Mouse (Mus musculus): ENCODE data around the gene Map3k6. TPM values are rescaled to one million over a fixed set of nuclear protein-coding genes. Genes with fewer than 3 reads are reported as not detected.

Gene Map3k6
- polyA plus RNA-seq, 1 experiment from 2014 or later: 8.6 TPM

DNA sequence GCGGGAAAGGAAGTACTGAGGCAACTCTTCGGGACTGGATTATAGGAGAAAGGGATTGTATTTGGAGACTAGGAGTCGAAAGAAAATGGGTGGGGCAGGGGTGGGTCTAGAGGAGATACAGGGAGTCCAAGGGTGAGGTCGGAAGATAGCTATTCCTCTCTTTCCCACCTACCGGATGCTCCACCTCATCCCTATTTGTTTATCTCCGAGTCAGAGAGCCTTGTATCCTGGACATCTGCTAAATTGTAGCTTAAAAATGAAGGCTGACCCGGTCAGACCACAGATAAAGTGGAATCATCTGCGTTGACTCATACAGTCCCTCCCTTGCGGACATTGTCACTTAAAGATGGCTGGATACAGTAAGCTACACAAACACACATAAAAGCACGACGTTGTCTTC is 1.3 kb downstream of the Map3k6 start:
- Histone ChIP-seq H3K4me3 (replicated peaks) (peak overlapping the region; percentile 63), H3K4me1 (peaks cover 15% of the 10 kb centered on the region; the same call in 1 of the 2 replicates), H3K4me2 (peak overlapping the region; percentile 97), H3K36me3 (no peaks in the 10 kb centered on the region), H3K27me3 (replicated peaks) (peaks cover 11% of the 10 kb centered on the region; the same call in 1 of the 2 replicates), H3K9me3 (no peaks in the 10 kb centered on the region), H3K27ac (no peak overlapping the region; the same call in 1 of the 2 replicates), H3K9ac (no peak overlapping the region)
- no peak for ATAC-seq (ENCODE audit: insufficient read depth, low FRiP score, low read depth)
- 27% methylated on average over 11 of the region's 11 CpGs for WGBS

DNA sequence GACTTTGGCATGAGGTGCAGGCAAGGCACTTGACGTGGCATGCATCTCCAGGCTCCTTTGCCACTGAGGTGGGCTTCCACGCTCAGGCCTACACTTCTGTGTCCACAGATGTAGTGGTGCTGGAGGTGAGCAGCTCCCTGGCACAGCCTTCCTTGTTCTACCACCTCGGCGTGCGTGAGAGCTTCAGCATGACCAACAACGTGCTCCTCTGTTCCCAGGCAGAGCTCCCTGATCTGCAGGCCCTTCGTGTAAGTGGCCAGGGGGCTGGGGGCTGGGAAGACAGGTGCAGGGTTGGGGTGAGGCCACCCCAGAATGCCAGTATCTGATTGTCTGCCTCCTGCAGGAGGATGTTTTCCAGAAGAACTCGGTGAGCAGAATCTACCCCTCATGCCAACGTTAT is 2.1 kb downstream of the Map3k6 start:
- Histone ChIP-seq H3K9ac (no peak overlapping the region), H3K27ac (no peak overlapping the region), H3K27me3 (replicated peaks) (peaks cover 15% of the 10 kb centered on the region; the same call in 1 of the 2 replicates), H3K4me1 (peaks cover 18% of the 10 kb centered on the region; the same call in 1 of the 2 replicates), H3K4me2 (no peak overlapping the region), H3K4me3 (replicated peaks) (no peak overlapping the region), H3K9me3 (no peaks in the 10 kb centered on the region), H3K36me3 (no peaks in the 10 kb centered on the region)
- ATAC-seq (ENCODE audit: insufficient read depth, low FRiP score, low read depth): no peak
- WGBS: 65% methylated on average over 9 of the region's 9 CpGs

GRCm38 (mm10) chr4:133243538-133243937 is 2.9 kb downstream of the Map3k6 start:
- ATAC-seq (ENCODE audit: insufficient read depth, low FRiP score, low read depth): no peak
- no peak overlapping the region for H3K4me3 ChIP-seq (replicated peaks)
- H3K9ac ChIP-seq: no peak overlapping the region
- H3K36me3 ChIP-seq: no peaks in the 10 kb centered on the region
- no peak overlapping the region for H3K4me2 ChIP-seq
- H3K9me3 ChIP-seq: no peaks in the 10 kb centered on the region
- no peak overlapping the region for H3K27ac ChIP-seq
- WGBS: 23% methylated on average over 13 of the region's 13 CpGs
- H3K27me3 ChIP-seq (replicated peaks): peaks cover 23% of the 10 kb centered on the region
- H3K4me1 ChIP-seq: peaks cover 18% of the 10 kb centered on the region; the same call in 1 of the 2 replicates

- Histone ChIP-seq H3K9ac (no peak overlapping the region), H3K4me1 (peaks cover 18% of the 10 kb centered on the region; the same call in 1 of the 2 replicates), H3K9me3 (no peaks in the 10 kb centered on the region), H3K27ac (no peak overlapping the region), H3K4me3 (replicated peaks) (no peak overlapping the region), H3K36me3 (no peaks in the 10 kb centered on the region), H3K27me3 (replicated peaks) (peaks cover 23% of the 10 kb centered on the region), H3K4me2 (no peak overlapping the region)
- no peak for ATAC-seq (ENCODE audit: insufficient read depth, low FRiP score, low read depth)
- WGBS: 81% methylated on average over 1 of the region's 1 CpGs
These were observed 3.7 kb downstream of the Map3k6 start for GRCm38 (mm10) chr4:133244289-133244688.

DNA sequence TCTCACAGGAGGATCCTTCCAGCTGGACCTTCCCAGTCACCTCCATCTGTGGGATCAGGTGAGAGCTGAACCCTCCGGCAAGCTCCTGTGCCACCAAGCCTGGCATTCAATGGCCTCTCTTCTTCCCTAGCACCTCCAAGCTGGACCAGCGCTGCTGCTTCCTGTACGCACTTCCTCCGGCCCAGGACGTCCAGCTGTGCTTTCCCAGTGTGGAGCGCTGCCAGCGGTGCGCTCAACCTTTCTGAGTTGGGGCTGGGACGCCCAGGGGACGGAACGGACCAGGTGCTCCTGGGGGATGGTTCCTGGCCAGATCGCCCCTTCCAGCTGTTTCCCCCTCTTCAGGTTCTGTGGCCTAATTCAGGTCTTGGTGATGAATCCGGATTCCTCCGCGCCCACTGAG is 6.5 kb downstream of the Map3k6 start:
- 27% methylated on average over 15 of the region's 15 CpGs for WGBS
- H3K27me3 ChIP-seq (replicated peaks): peaks cover 48% of the 10 kb centered on the region
- no peaks in the 10 kb centered on the region for H3K36me3 ChIP-seq
- no peak overlapping the region for H3K4me2 ChIP-seq
- no peak for ATAC-seq (ENCODE audit: insufficient read depth, low FRiP score, low read depth)
- no peak overlapping the region for H3K4me3 ChIP-seq (replicated peaks)
- no peaks in the 10 kb centered on the region for H3K9me3 ChIP-seq
- H3K27ac ChIP-seq: no peak overlapping the region
- no peak overlapping the region for H3K9ac ChIP-seq
- peaks cover 14% of the 10 kb centered on the region; the same call in 1 of the 2 replicates for H3K4me1 ChIP-seq

- H3K9me3 ChIP-seq: no peaks in the 10 kb centered on the region
- no peak overlapping the region for H3K27ac ChIP-seq
- ATAC-seq (ENCODE audit: insufficient read depth, low FRiP score, low read depth): peak; percentile 69; the same call in 1 of the 2 replicates
- H3K36me3 ChIP-seq: no peaks in the 10 kb centered on the region
- no peak overlapping the region for H3K9ac ChIP-seq
- 66% methylated on average over 13 of the region's 13 CpGs for WGBS
- H3K4me2 ChIP-seq: no peak overlapping the region
- H3K4me1 ChIP-seq: peaks cover 12% of the 10 kb centered on the region; the same call in 1 of the 2 replicates
- H3K4me3 ChIP-seq (replicated peaks): no peak overlapping the region
- peaks cover 40% of the 10 kb centered on the region for H3K27me3 ChIP-seq (replicated peaks)
These were observed 7.3 kb downstream of the Map3k6 start for GRCm38 (mm10) chr4:133247806-133248449.

DNA sequence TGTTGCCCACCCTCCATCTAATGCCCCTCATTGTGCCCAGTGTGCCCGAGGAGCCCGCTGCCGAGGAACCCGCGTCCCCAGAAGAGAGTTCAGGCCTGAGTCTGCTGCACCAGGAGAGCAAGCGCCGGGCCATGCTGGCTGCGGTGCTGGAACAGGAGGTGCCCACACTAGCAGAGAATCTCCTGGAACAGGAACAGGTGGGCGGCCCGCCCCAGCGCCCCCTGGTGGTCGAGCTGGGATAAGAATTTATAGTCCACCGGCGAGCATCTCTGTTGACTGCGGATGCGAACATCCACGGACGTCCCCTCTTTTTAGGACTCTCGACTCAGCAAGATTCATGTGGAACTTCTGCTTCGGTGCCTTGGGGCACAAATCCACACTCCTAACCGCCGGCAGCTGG is 10.0 kb downstream of the Map3k6 start:
- no peaks in the 10 kb centered on the region for H3K36me3 ChIP-seq
- no peak overlapping the region for H3K27ac ChIP-seq
- H3K9me3 ChIP-seq: no peaks in the 10 kb centered on the region
- ATAC-seq (ENCODE audit: insufficient read depth, low FRiP score, low read depth): no peak; the same call in 1 of the 2 replicates
- H3K4me1 ChIP-seq: peaks cover 10% of the 10 kb centered on the region; the same call in 1 of the 2 replicates
- H3K4me2 ChIP-seq: peak overlapping the region; percentile 78
- H3K9ac ChIP-seq: no peak overlapping the region
- H3K4me3 ChIP-seq (replicated peaks): peak overlapping the region; percentile 38
- WGBS: 5% methylated on average over 22 of the region's 22 CpGs
- H3K27me3 ChIP-seq (replicated peaks): peaks cover 36% of the 10 kb centered on the region

DNA sequence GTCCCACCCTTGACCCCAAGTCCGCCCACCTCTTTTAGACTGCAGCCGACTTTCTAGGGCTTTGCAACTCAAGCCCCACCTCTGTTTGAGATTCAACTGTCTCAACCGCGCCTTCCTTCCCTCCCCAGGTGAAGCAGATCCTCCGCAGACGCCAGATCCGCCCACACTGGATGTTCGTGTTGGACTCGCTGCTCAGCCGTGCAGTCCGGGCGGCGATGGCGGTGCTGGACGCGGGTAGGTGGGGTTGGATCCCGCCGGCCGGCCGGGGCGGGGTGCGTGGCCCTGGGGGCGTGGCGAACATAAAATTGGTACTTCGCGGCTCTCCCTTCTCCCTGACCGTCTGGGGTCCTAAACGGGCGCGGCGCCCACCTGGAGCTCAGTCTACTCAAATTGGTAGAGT is 10.6 kb downstream of the Map3k6 start:
- H3K27ac ChIP-seq: 0 out of 2 replicates have a peak overlapping the region, but pooled peaks have one; percentile 5
- ATAC-seq (ENCODE audit: insufficient read depth, low FRiP score, low read depth): no peak

GRCm38 (mm10) chr4:133252089-133252488 is 11.5 kb downstream of the Map3k6 start:
- WGBS: 50% methylated on average over 4 of the region's 4 CpGs
- Histone ChIP-seq H3K36me3 (no peaks in the 10 kb centered on the region), H3K9me3 (no peaks in the 10 kb centered on the region), H3K4me1 (peaks cover 14% of the 10 kb centered on the region), H3K27me3 (replicated peaks) (peaks cover 44% of the 10 kb centered on the region), H3K27ac (no peak overlapping the region), H3K4me2 (no peak overlapping the region), H3K9ac (no peak overlapping the region), H3K4me3 (replicated peaks) (no peak overlapping the region)
- ATAC-seq (ENCODE audit: insufficient read depth, low FRiP score, low read depth): no peak

More for the DNA sequence above, 10.6 kb downstream of the Map3k6 start:
- peaks cover 36% of the 10 kb centered on the region for H3K27me3 ChIP-seq (replicated peaks)
- peaks cover 10% of the 10 kb centered on the region; the same call in 1 of the 2 replicates for H3K4me1 ChIP-seq
- H3K36me3 ChIP-seq: no peaks in the 10 kb centered on the region
- peak overlapping the region; percentile 38 for H3K4me3 ChIP-seq (replicated peaks)
- WGBS: 7% methylated on average over 31 of the region's 31 CpGs
- H3K4me2 ChIP-seq: peak overlapping the region; percentile 78
- H3K9me3 ChIP-seq: no peaks in the 10 kb centered on the region
- no peak overlapping the region for H3K9ac ChIP-seq

DNA sequence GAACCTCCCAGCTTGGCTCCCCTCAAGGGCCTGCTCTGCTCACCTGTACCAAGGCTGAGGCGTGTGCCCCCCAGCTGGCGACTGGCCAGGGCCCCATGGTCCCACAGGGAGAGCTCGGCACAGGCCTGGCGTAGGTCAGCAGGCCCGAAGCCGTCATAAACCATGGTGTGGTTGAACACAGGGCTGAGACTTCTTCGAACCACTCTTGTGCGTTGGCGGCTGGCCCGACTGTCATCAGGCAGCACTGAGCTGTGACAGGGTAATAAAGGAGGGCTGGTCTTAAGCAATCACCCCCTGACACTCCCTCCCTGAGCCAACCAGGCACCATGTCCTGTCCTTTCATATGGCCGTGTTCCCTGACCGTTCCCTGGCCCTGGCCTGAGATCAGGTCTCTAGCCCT is 12.8 kb downstream of the Map3k6 start:
- no peak overlapping the region for H3K9ac ChIP-seq
- H3K4me2 ChIP-seq: no peak overlapping the region
- peaks cover 33% of the 10 kb centered on the region for H3K27me3 ChIP-seq (replicated peaks)
- no peak for ATAC-seq (ENCODE audit: insufficient read depth, low FRiP score, low read depth)
- H3K36me3 ChIP-seq: no peaks in the 10 kb centered on the region
- WGBS: 80% methylated on average over 12 of the region's 12 CpGs
- H3K9me3 ChIP-seq: no peaks in the 10 kb centered on the region
- H3K27ac ChIP-seq: no peak overlapping the region
- H3K4me3 ChIP-seq (replicated peaks): no peak overlapping the region
- H3K4me1 ChIP-seq: peaks cover 12% of the 10 kb centered on the region

DNA sequence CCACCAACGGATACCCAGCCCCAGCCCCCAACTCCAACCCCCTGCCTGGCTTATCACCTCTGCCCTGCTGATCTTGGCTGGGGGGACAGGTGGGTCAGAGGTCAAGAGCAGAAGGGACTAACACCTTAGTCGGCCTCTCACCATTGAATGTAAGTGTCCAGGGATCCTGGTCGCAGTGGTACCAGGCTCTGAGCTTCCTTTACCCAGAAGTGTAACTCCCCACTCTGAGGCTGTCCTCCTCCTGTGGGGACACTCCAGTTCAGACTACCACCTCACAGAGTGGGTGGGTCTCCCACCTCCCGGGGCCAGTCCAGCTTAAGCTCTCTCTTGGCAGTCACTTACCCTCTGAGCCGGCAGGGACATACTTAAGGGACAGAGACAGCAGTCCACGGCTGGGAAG is 14.8 kb downstream of the Map3k6 start:
- H3K4me3 ChIP-seq (replicated peaks): no peak overlapping the region
- no peak for ATAC-seq (ENCODE audit: insufficient read depth, low FRiP score, low read depth)
- no peaks in the 10 kb centered on the region for H3K36me3 ChIP-seq
- H3K9ac ChIP-seq: no peak overlapping the region
- H3K9me3 ChIP-seq: no peaks in the 10 kb centered on the region
- H3K4me2 ChIP-seq: no peak overlapping the region
- H3K4me1 ChIP-seq: peaks cover 12% of the 10 kb centered on the region
- peaks cover 24% of the 10 kb centered on the region for H3K27me3 ChIP-seq (replicated peaks)
- no peak overlapping the region for H3K27ac ChIP-seq
- WGBS: 59% methylated on average over 6 of the region's 6 CpGs

DNA sequence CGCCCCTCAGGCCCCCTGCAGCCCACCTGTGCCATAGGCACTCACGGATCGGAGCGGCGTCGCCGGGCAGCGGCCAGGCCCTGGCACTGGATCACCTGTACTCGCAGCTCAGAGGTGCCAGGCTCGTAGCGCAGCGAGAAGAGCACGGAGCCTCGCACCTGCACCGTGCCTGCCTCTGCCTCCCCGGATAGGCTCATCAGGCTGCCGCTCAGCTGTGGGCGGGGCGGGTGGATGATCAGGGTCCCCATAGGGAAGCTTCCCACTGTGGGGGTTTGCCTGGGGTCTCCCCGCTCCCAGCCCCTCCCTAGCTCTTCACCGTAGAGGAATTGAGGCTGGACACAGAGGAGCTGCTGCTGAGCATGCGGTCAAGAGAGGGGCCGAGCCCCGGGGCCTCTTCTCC is 16.2 kb downstream of the Map3k6 start:
- 0 out of 2 replicates have a peak overlapping the region, but pooled peaks have one; percentile 7 for H3K9ac ChIP-seq
- H3K4me1 ChIP-seq: peaks cover 7% of the 10 kb centered on the region; the same call in 1 of the 2 replicates
- peak overlapping the region; percentile 47 for H3K4me2 ChIP-seq
- no peak for ATAC-seq (ENCODE audit: insufficient read depth, low FRiP score, low read depth)
- no peaks in the 10 kb centered on the region for H3K36me3 ChIP-seq
- peak overlapping the region; percentile 14; the same call in 1 of the 2 replicates for H3K4me3 ChIP-seq (replicated peaks)
- H3K9me3 ChIP-seq: no peaks in the 10 kb centered on the region
- WGBS: 18% methylated on average over 24 of the region's 24 CpGs
- no peak overlapping the region for H3K27ac ChIP-seq
- peaks cover 10% of the 10 kb centered on the region for H3K27me3 ChIP-seq (replicated peaks)
